Mouse (Mus musculus): ENCODE measurements around the gene Ctnnb1. TPM values are rescaled to one million over a fixed set of nuclear protein-coding genes. Genes with fewer than 3 reads are reported as not detected.

Ctnnb1 gene
- polyA plus RNA-seq, 1 experiment from 2014 or later = 383 TPM

- Histone ChIP-seq H3K27me3 (replicated peaks; ENCODE audit: insufficient read depth, low read length) (no peaks in the 10 kb centered on the region), H3K9me3 (ENCODE audit: low read length) (no peaks in the 10 kb centered on the region), H3K4me2 (replicated peaks; ENCODE audit: low read depth, low read length) (no peak overlapping the region), H3K4me1 (ENCODE audit: insufficient read depth, low read depth, low read length) (peaks cover 3% of the 10 kb centered on the region; the same call in 1 of the 2 replicates), H3K9ac (replicated peaks; ENCODE audit: low read depth) (no peak overlapping the region), H3K27ac (ENCODE audit: low read length) (no peak overlapping the region), H3K36me3 (ENCODE audit: insufficient read depth, low read length) (peaks cover 68% of the 10 kb centered on the region), H3K4me3 (ENCODE audit: low read depth, low read length) (no peak overlapping the region)
- ATAC-seq = no peak
- TF ChIP-seq EP300 (IDR thresholded peaks at IDR 0.05) = no peak
- no peak for TF ChIP-seq CTCF (IDR thresholded peaks at IDR 0.05)
- DNase-seq (ENCODE audit: low spot score) = no peak
- WGBS = 75% methylated on average over 3 of the region's 3 CpGs
Observed at GRCm38 (mm10) chr9:120951947-120952346, 22.9 kb downstream of the Ctnnb1 start.

DNA sequence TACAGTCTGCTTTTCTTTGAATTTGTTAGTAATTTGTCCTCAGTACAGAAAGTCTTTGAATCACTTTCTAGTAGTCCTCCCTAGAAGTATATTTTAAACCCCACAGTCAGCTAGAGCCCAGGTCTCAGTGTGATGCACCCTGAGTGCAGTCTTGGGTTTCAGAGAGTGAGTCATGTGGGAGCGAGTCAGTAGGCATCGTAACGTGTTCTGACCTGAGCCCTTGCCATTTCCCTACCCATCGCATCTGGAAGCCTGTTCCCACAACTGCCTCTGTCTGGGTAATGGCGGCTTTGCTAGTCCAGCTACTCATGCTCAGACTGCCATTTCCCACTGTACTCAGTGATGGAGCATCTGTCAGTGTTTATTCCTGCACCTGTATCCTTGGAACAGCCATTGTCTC, 29.0 kb downstream of the Ctnnb1 start:
- Histone ChIP-seq H3K4me3 (ENCODE audit: low read depth, low read length) (no peak overlapping the region), H3K9ac (replicated peaks; ENCODE audit: low read depth) (no peak overlapping the region), H3K4me2 (replicated peaks; ENCODE audit: low read depth, low read length) (no peak overlapping the region), H3K4me1 (ENCODE audit: insufficient read depth, low read depth, low read length) (no peaks in the 10 kb centered on the region), H3K36me3 (ENCODE audit: insufficient read depth, low read length) (peaks cover 85% of the 10 kb centered on the region), H3K9me3 (ENCODE audit: low read length) (no peaks in the 10 kb centered on the region), H3K27ac (ENCODE audit: low read length) (no peak overlapping the region), H3K27me3 (replicated peaks; ENCODE audit: insufficient read depth, low read length) (no peaks in the 10 kb centered on the region)
- no peak for DNase-seq (ENCODE audit: low spot score)
- no peak for TF ChIP-seq EP300 (IDR thresholded peaks at IDR 0.05)
- TF ChIP-seq CTCF (IDR thresholded peaks at IDR 0.05) = no peak
- no peak for ATAC-seq
- whole genome bisulfite sequencing = 87% methylated on average over 5 of the region's 5 CpGs

DNA sequence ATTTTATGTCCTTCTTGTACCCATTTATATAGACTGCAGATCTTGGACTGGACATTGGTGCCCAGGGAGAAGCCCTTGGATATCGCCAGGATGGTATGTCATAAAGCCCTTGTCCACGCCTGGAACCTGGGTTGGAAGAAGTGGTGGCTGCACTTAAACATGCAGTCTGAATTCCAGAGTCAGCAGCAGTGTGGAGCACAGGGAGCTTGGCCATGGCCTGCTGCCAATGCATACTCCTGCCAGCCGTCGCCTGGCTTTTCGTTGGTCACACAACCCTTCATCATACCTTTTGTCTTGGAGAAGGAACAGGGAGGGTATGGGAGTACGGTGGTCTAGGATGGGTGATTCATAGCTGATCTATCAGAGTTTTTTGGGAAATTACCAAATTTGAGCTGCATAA, 29.5 kb downstream of the Ctnnb1 start:
- ATAC-seq (0 out of 2 replicates have a peak, but pooled peaks have one; percentile 25), DNase-seq (ENCODE audit: low spot score) (no peak)
- Histone ChIP-seq H3K9ac (replicated peaks; ENCODE audit: low read depth) (no peak overlapping the region), H3K36me3 (ENCODE audit: insufficient read depth, low read length) (peaks cover 80% of the 10 kb centered on the region), H3K9me3 (ENCODE audit: low read length) (no peaks in the 10 kb centered on the region), H3K4me3 (ENCODE audit: low read depth, low read length) (no peak overlapping the region), H3K4me1 (ENCODE audit: insufficient read depth, low read depth, low read length) (no peaks in the 10 kb centered on the region), H3K27me3 (replicated peaks; ENCODE audit: insufficient read depth, low read length) (no peaks in the 10 kb centered on the region), H3K27ac (ENCODE audit: low read length) (no peak overlapping the region), H3K4me2 (replicated peaks; ENCODE audit: low read depth, low read length) (no peak overlapping the region)
- TF ChIP-seq CTCF (IDR thresholded peaks at IDR 0.05) = no peak
- TF ChIP-seq EP300 (IDR thresholded peaks at IDR 0.05) = no peak
- WGBS = 60% methylated on average over 6 of the region's 6 CpGs

DNA sequence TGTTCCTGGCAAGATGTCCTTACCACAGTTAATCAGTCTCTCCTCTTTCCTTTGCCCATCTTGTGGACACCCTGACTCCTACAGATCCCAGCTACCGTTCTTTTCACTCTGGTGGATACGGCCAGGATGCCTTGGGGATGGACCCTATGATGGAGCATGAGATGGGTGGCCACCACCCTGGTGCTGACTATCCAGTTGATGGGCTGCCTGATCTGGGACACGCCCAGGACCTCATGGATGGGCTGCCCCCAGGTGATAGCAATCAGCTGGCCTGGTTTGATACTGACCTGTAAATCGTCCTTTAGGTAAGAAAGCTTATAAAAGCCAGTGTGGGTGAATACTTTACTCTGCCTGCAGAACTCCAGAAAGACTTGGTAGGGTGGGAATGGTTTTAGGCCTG, 30.2 kb downstream of the Ctnnb1 start:
- 82% methylated on average over 4 of the region's 4 CpGs for WGBS
- Histone ChIP-seq H3K4me1 (ENCODE audit: insufficient read depth, low read depth, low read length) (no peaks in the 10 kb centered on the region), H3K9ac (replicated peaks; ENCODE audit: low read depth) (no peak overlapping the region), H3K9me3 (ENCODE audit: low read length) (no peaks in the 10 kb centered on the region), H3K4me2 (replicated peaks; ENCODE audit: low read depth, low read length) (no peak overlapping the region), H3K36me3 (ENCODE audit: insufficient read depth, low read length) (peaks cover 74% of the 10 kb centered on the region), H3K27ac (ENCODE audit: low read length) (no peak overlapping the region), H3K4me3 (ENCODE audit: low read depth, low read length) (no peak overlapping the region), H3K27me3 (replicated peaks; ENCODE audit: insufficient read depth, low read length) (no peaks in the 10 kb centered on the region)
- ATAC-seq (no peak), DNase-seq (ENCODE audit: low spot score) (no peak)
- TF ChIP-seq EP300 (IDR thresholded peaks at IDR 0.05) = no peak
- no peak for TF ChIP-seq CTCF (IDR thresholded peaks at IDR 0.05)

- H3K36me3 ChIP-seq (ENCODE audit: insufficient read depth, low read length) = peaks cover 73% of the 10 kb centered on the region
- DNase-seq (ENCODE audit: low spot score) = no peak
- no peak for ATAC-seq
- H3K4me3 ChIP-seq (ENCODE audit: low read depth, low read length) = no peak overlapping the region
- no peaks in the 10 kb centered on the region for H3K9me3 ChIP-seq (ENCODE audit: low read length)
- TF ChIP-seq EP300 (IDR thresholded peaks at IDR 0.05) (no peak), CTCF (IDR thresholded peaks at IDR 0.05) (no peak)
- H3K4me1 ChIP-seq (ENCODE audit: insufficient read depth, low read depth, low read length) = no peaks in the 10 kb centered on the region
- no peak overlapping the region for H3K4me2 ChIP-seq (replicated peaks; ENCODE audit: low read depth, low read length)
- H3K27me3 ChIP-seq (replicated peaks; ENCODE audit: insufficient read depth, low read length) = no peaks in the 10 kb centered on the region
- no peak overlapping the region for H3K27ac ChIP-seq (ENCODE audit: low read length)
- WGBS = 65% methylated on average over 4 of the region's 4 CpGs
- H3K9ac ChIP-seq (replicated peaks; ENCODE audit: low read depth) = no peak overlapping the region
Observed at GRCm38 (mm10) chr9:120960611-120961010, 31.6 kb downstream of the Ctnnb1 start.

- Histone ChIP-seq H3K9ac (replicated peaks; ENCODE audit: low read depth) (no peak overlapping the region), H3K36me3 (ENCODE audit: insufficient read depth, low read length) (peaks cover 68% of the 10 kb centered on the region), H3K27ac (ENCODE audit: low read length) (no peak overlapping the region), H3K4me1 (ENCODE audit: insufficient read depth, low read depth, low read length) (no peaks in the 10 kb centered on the region), H3K27me3 (replicated peaks; ENCODE audit: insufficient read depth, low read length) (no peaks in the 10 kb centered on the region), H3K9me3 (ENCODE audit: low read length) (no peaks in the 10 kb centered on the region), H3K4me3 (ENCODE audit: low read depth, low read length) (no peak overlapping the region), H3K4me2 (replicated peaks; ENCODE audit: low read depth, low read length) (no peak overlapping the region)
- DNase-seq (ENCODE audit: low spot score) = no peak
- WGBS = 39% methylated on average over 3 of the region's 3 CpGs
- TF ChIP-seq EP300 (IDR thresholded peaks at IDR 0.05) = no peak
- no peak for ATAC-seq
Observed at GRCm38 (mm10) chr9:120961466-120961865, 32.5 kb downstream of the Ctnnb1 start.
